Mouse (Mus musculus): ENCODE measurements around the gene Cops7a.

DNA sequence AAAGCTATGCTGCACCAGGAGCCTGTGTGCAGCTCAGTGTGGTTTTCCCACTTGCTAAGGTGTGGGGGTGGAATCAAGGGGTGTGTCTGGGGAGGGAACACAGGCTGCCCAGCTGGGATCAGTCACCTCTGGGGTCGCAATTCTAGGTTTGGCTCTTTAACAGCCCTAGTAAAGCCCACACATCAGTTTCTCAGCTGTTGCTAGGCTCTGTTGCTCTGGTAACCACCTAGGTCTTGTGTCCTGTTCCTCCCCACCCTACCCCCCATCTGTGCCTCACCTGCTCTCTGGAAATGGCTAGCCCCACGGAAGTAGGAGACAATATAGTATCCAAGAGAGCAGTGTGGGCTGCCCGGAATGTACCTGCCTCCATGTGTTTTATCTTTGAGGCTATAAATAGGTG, 38.4 kb upstream of the Cops7a start:
- TF ChIP-seq EP300 (IDR thresholded peaks at IDR 0.05; ENCODE audit: insufficient read depth, low read depth, low read length), result no peak
- TF ChIP-seq POLR2A (IDR thresholded peaks at IDR 0.05; ENCODE audit: insufficient read depth, low read length), result no peak

Measured in ES-Bruce4 (cell line).